Mouse (Mus musculus) thymus, postnatal 4 days (tissue): ENCODE results near the gene Hoxa3.
A peak's percentile ranks its signal among the peaks of the same experiment; 100 is the strongest.

Experiments used
- DNase-seq: peaks from one replicate; pipeline ENCODE4 v3.0.0; 2021

The Hoxa3 gene

DNA sequence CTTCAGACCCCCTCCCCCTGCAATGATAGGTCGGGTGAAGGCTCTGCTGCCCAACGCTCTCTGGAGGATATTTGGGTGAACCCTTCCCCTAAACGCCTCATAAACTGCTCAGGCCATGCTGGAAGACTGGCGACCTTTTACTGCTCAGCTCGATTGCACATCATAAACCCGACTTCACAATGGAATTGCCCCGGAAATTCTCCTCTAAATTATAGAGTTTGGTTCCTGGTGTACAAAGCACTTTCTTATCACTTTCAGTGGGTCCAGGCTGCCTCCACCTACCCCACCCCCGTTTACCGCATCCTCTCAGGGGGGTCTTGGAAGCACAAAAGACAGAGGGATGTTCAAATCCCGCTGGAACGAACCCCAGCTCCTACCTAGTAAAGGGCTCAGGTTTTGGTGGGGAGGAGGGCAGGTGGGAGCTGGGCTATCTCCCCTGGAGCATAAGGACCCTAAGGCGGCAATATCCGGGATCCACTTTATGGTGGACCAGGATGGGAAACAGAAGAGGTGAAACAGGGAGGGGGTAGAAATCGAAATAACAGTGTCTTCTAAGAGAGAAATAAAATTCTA is 5.6 kb upstream of the Hoxa3 start:
- DNase-seq = no peak

DNA sequence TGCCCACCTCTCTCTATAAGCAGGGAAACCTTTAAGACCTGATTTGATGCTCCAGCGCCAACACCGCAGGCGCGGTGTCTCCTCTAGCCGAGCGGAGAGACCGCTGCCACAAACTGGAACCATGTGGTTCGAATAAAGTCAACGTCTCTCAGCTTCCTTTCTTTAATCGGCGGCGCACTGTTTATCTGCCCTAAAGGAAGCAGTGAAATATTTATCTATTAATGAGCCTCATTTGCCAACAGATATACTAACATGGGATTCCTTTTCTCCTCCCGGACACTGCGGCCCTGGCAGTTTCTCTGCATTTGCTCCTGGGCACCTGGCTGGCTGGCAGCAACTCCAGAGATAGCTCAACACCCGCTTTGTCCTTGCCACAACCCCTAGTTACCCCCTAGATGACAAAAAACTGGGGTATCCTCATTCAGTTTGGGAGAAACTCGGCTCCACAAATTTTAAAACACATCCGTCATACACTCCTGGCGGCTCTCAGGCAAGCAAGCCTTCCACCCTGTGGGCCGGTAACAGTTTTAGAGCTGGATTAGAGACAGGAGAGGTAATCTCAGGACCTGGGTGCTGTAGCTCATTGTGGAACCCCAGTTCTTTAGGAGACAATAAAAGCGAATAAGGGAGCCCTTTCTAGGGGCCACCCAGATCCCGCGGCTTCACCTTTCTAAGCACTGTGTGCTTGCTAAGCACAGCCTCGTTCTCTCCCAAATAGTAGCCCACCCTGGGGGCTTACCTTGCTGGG is 4.9 kb upstream of the Hoxa3 start:
- no peak for DNase-seq

DNA sequence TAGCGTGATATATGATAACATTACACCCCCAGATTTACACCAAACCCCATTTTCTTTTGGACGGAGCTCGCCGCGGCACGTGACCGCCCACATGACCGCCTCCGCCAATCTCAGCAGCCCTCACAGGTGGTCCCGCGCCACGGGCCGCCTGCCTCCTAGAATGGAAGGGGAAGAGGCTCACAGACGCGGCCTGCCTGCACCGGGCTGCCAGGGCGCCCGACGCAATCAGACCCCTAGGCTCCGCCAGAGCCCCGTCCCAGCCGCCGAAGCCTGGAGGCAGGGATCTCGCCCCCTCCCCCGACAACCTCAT is 4.3 kb upstream of the Hoxa3 start:
- peak; percentile 72 for DNase-seq

DNA sequence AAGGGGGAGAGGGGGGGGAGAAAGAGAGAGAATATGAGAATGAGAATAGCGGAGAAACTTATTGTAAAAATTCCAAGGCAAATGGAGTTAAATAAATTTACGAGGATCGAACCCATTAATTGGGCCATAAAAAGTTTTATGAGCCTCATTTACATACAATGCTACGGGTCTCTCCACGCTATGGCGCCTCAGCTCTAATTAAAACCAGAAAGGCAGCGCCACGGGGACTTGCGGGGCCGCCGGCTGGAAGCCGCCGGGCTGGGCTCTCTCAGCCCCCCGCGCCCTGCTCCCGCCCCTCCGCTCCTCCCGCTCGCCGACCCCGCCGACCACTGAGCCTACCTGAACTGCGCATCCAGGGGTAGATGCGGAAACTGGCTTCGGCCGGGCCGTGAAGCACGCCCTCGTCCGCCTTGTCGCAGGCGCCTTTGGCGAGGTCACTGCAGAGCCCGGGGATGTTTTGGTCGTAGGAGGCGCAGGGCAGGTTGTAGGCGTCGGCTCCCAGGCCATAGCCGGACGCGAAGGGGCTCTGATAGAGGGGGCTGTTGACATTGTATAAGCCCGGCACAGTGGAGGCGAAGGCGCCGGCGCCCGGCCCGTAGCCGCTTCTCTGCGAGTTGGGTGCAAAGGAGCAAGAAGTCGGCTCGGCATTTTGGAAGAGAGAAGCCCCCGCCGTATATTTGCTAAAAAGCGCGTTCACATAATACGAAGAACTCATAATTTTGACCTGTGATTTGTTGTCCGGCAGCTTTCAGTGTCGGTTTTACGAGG is 3.7 kb upstream of the Hoxa3 start:
- no peak for DNase-seq

DNA sequence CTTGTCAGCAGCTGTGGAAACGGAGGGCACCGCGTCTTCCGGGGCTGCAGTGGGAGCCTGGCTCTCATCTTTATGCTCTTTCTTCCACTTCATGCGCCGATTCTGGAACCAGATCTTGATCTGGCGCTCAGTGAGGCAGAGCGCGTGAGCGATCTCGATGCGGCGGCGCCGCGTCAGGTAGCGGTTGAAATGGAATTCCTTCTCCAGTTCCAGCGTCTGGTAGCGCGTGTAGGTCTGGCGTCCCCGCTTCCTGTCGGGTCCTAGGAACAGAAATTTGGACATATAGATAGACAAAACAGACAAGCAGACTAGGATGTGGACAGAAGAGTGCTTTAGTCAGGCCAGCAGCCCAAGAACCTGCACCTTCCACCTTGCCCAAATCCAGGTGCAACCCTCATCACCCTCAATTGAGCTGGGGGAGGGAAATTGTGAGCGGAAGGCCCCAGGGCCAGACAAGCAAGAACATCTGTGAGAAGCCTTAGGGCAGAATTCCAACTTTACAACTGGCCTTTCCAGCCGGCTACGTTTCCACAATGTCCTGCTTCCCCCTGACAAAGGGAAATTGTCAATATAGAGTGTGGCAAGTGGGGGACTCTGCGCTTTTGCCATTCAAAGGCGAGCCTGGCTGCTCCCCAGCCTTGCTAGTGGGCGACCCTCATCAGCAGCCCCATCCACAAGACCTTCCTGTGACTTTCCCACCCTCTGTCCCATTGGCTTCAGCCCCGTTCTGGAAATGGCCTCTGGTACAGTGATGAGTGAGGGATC is 2.8 kb upstream of the Hoxa3 start:
- no peak for DNase-seq

DNA sequence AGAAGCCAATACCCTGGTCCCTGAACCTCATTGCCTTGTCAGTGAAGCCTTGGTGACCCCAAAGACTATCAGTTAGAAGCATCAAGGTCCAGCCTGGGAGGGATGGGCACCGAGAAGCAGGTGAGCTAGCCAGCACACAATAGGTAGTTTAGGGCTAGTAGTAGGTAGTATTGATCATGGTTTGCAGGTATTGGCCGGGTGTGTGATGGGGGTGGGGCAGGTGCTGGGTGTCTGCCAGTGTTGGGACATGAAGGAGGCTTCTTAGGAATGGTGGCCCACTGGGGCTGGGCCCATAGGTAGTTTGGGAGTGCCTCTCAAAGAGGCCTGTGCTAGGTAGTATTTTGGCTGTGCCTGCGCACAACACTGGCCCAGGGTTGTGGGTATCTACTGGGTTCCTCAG is 1.9 kb upstream of the Hoxa3 start:
- no peak for DNase-seq

DNA sequence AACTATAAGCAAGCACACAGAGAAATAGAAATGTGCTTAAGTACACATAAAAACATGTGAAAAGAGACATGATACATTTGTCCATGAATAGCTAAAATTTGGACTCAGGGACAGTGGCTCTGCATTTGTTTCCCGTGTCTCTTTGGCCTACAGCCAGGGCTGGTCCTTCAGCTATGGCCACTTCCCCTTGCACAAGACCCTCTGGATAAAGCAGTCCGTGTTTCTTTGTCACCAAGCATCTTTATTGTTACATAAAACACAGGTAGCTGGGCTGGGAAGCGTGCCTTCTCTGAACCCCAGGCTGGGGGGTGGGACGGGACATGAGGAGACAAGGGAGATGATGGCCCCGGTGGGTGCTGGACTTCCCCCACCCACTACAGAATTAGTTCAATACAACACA is 1.1 kb upstream of the Hoxa3 start:
- no peak for DNase-seq

DNA sequence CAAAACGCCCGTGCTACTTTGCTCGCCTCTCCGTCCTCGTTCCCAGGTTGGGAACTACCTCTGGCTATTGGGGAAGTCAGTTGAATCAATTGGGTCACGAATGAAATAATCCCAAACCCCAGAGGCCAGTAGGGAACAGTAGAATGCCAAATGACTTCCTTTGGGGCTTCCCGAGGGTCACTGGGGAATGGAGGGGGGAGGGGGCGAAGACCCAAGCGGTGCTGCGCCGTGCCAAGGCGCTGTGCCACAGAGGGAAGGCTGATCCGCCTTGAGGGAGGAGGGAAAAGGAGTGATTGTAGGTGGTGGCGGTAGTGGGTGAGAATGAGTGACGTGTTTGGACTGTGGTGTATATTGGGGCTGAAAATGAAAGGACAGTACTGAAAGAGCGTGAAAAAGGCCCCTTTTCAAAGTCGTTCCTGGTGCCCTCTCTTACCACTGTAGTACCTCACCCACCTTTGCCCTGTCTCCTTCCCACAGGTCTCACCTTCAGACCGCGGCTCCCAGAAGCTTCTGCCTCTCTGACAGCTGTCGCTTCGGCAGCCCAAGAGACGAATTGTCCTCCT is 499 bp downstream of the Hoxa3 start:
- no peak for DNase-seq

DNA sequence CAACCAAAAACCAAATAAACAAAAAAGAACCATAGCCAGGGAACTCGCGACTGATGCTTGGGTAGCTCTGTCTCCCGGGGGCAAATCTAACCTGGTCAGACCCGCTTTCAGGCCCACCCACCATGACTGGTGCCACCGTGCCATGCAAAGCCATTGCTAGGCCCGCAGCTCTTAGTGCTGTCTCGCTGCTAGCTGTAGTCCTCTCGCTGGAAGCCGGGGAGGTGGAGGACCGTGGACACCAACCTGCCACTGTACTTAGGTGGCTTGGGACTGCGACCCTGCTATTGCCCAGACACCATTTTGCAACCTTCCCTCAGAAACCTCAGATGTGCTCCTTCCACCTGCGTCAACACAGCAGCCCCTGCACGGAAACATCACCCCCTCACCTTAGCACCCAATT is 1.2 kb downstream of the Hoxa3 start:
- DNase-seq = no peak

DNA sequence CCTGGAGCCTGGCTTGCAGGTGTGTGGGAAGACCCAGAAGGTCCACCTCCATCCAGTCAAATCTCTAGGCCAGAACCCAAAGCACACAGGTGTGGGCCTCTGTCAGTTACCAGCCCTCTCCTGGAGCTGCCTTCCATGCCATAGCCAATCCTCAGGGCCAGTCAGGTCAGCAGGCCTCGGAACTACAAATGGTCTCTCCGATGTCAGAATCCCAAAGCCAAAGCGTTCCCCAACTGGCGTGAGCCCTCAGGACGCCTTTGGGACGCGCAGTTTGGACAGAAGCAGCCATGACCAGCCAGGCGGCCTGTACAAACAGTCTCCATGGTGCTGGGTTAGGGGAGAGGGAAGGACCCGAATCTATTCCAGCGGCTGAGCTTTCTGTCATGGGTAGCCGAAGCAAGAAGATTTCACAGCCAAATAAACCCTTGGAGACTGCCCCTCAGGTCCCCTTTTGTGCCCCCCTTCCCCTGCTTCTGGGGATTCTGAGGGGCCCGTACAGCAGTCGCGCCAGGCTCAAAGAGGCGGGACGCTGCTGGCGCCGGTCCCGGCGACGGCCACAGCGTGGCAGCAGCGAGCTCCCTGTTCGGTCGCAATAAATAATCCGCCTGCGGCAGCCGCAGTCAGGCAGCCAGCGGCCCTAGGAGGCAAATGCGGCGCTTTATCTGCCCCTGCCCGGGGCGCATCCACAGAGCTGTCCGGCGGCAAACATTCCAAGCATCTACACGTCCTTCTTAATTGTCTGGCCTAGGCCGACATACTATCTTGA is 1.8 kb downstream of the Hoxa3 start:
- DNase-seq = peak; percentile 87

DNA sequence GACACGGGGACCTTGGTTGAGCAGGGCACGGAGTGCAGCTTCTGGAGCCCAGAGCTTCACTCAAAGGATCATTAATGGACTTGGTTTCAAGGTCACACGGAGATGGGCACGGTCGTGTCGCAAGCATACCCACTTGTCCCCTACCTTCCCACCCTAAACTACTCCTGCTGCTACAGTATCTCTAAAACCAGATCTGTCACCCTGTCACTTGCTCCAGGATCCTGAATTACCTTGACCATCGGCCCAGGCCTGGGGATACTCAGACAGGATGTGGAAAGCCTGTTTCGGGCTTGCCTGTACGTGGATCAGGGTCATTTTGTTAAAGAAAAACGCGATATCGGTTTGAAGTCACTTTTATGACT is 3.5 kb downstream of the Hoxa3 start:
- DNase-seq = no peak

DNA sequence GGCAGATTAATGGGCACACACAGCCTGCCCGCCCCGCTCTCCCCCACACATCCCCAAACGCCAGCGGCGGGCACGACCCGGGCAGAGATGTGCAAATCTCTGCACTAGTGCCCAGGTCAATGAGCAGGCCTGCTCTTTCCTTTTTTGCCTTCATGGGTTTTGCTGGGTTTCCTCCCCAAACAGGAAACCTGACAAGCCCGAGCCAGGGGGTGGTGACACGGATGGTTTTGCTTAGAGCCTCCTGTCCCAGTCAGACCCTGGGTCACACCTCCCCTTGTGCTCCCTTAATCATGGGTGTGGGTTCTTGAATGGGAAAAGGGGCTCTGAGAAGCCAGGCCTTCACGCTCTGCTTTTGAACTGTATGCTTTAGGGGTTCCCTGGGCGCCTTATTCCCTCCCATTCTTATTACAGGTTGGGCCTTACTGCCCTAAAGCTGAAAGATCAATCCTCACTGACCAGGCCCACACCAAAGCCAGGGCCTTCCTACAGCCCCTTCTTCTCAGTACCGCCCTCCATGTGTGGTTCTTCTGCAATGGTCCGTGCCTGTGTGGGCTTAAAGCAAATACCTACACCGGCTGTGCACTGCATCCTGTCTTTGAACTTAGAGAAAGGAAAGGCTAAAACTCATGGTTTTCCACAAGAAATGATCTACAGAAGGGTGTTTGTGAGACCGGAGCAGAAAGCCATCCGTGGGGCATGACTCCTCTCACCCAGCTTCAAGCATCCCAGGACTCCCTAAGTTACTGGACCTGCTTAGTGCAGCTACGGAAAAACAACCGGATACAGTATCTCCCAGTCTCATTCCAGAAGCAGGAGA is 4.1 kb downstream of the Hoxa3 start:
- no peak for DNase-seq

DNA sequence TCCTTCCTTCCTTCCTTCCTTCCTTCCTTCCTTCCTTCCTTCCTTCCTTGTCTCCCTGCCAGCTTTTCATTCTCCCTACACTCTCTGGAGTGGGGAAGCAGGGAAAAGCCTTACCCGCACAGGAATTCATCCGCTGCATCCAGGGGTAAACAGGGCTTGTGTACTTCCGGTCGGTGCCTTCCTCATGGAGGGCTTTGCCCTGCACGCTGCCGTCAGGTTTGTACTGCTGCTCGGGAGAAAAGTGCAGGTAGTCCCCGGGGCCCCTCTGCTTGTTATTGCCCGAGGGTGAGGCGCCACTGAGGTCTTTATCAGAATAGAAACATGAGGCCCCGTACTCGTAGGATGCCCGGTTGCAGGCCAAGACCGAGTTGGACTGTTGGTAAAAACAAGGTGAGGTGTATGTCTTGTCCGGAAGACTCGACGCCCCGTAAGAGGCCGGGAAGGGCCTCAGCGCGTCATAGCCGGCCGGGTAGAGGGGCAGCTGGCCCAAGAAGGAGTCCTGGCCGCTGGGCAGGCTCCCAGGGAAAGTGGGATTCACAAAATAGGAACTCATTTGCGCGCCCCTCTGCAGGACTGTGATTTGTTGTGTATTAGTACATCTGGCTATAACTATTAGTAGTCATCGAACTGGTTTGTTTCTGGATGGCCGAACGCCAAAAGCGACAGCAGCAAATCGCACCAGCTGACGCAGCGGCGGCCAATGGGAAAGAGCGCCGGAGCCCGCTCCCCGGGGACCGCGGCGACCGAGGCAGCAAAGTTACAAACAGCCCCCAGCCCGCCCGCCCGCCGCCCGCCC is 4.9 kb downstream of the Hoxa3 start, which contains the start of gene Hoxa6:
Gene Hoxa6 (minus strand): TSS at position 651 of the 796 bp plus-strand sequence.
- no peak for DNase-seq

DNA sequence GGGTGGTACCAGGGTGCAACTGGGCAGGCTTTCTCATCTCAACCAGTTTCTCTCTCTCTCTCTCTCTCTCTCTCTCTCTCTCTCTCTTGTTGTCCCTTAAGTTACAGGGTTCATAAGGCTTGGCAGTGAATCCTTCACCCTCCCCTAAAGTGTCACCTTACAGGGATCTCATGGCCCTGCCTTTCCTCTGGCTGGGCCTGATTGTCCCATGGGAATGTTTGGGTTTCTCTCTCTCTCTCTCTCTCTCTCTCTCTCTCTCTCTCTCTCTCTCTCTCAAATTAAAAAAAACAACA is 5.5 kb downstream of the Hoxa3 start:
- DNase-seq = no peak

DNA sequence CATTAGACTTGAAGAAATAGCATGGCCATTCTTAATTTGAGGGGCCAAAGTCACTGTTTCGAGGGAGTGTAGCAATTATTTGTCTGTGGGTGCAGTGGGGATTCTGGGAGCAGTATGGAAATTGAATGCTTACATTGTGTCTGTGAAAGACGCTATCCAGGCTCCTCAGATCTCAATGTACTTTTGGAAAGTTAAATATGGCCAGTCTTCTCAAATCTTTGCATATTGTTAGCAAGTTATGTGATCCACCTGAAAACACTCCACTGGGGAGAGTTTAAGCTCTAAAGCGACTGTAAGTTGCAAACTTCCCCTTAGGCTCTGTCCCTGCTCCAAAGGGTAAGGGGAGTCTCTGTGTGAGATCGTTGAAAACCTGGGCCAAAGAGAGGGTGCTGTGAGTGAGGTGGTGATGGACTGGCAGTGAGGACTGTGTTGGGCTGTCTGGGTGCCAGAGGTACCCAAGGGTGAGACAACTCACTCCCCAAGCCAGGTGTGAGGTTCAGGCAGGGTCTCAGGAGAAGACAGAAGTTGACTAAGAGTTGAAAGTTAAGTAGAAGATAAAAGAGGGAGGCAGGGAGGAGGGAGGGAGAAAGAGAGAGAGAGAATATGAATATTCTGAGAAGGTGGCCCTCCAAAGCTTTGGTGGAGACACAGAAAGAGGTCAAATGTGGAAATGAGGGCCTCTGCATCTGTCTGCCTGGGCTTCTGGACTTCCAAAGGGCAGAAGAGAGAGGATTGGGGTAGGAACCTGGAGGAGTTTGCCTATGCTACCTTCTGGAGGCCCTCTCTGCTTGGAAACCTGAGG is 6.1 kb downstream of the Hoxa3 start:
- no peak for DNase-seq

DNA sequence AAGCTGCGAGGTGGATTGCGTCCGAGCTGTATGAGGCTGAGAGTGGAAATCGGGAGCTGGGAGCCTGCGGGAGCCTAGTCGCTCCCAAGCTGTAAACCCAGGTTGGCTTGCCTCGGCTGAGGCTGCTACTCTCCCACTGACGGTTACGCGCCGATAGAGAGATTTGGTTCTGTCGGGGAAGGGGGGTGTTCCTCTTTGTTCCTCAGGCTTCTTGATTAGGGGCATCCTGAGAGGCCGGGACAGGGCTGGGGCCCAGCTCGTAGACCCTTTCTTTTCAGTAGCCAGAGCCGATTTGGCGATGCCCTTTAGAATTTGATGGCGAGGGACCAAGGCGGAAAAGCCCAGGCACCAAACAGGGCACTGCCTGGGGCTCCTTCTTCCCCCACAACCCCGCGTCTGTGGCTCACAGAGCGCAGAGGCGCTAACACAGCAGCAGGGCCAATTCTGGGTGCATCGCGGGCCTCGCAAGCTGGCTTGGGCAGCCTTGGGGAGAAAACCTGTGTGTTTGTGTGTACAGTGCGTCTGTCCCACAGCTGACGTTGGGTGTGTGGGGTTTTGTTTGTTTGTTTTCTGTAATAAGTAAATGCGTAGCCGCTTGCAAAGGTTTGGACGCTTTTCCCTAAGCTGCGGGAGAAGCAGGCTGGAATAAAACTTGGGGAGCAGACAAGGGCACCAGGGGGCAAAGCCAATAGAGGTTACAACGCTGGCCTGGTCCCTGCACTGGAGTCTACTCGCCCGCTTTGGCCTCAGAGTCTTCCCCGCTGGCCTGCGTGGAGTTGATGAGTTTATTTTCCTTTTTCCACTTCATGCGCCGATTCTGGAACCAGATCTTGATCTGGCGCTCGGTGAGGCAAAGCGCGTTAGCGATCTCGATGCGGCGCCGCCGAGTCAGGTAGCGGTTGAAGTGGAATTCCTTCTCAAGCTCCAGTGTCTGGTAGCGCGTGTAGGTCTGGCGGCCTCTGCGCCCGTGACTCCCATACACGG is 7.2 kb downstream of the Hoxa3 start:
- DNase-seq = no peak

DNA sequence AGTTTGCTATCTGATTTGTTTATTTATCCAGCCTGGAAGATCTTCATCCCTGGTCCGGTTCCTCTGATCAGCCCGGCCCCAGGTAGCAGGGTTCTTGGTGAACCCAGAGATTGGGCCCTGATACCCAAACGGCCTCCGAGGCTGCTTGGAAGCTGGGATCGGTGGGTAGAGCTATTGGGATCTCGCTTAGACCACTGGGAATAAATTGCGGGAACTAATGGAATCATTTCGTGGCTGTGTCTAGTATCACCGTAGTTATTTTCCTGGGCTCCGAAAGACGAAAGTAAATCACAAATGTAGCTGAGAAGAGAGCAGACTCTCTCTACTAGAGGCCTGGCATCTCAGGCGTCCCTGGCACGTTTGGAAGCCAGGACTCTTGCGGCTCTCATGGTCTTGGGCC is 7.9 kb downstream of the Hoxa3 start:
- no peak for DNase-seq

DNA sequence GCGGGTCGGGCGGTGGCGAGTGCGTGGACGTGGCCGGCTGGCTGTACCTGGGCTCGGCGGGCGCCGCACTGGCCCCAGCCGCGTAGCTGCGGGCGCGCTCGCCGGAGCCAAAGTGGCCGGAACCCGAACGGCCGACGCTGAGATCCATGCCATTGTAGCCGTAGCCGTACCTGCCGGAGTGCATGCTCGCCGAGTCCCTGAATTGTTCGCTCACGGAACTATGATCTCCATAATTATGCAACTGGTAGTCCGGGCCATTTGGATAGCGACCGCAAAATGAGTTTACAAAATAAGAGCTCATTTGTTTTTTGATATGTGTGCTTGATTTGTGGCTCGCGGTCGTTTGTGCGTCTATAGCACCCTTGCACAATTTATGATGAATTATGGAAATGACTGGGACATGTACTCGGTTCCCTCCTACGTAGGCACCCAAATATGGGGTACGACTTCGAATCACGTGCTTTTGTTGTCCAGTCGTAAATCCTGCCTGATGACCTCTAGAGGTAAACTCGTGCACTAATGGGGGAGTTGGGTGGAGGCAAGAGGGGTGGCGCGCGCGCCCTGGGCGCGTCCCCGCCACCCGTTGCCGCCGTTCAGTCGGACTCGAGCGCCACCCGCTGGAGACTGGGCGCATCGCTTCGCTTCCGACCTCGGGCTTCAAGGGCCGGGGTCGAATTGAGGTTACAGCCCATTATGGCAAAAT is 8.9 kb downstream of the Hoxa3 start, which contains the start of gene Hoxa5:
Gene Hoxa5 (minus strand): TSS at position 538 of the 703 bp plus-strand sequence.
- no peak for DNase-seq
